Mouse (Mus musculus) forebrain, embryonic 16.5 days (tissue): ENCODE data around the gene Nim1k. TPM values are rescaled to one million over a fixed set of nuclear protein-coding genes. Genes with fewer than 3 reads are reported as not detected.
"Not testable (repeated sequence)": the region's sequence is repeated elsewhere in the genome, so short reads cannot be mapped to it uniquely, and the experiment has no call there.

Source experiments
- ATAC-seq: fragments of 200-750 bp; cut with Nextera tagmentation; 2 replicates; pipeline ENCODE4 v1.8.0; 2017; ENCODE audit warnings: mild to moderate bottlenecking, moderate library complexity
- H3K27ac ChIP-seq: fragments of 300-500 bp; sonication (generic); 2 replicates; pipeline ENCODE4 v1.5.1; 2014; ENCODE audit warnings: low read length, control low read depth
- H3K27me3 ChIP-seq: fragments of 300-500 bp; sonication (generic); replicated peaks from 2 replicates; pipeline ENCODE4 v1.6.1; 2014; ENCODE audit warnings: low read length; ENCODE audit not compliant: control insufficient read depth, insufficient read depth
- H3K36me3 ChIP-seq: fragments of 300-500 bp; sonication (generic); 2 replicates; pipeline ENCODE4 v1.6.1; 2014; ENCODE audit not compliant: control insufficient read depth, insufficient read depth
- H3K4me1 ChIP-seq: fragments of 300-500 bp; sonication (generic); replicated peaks from 2 replicates; pipeline ENCODE4 v1.6.1; 2014; ENCODE audit warnings: low read length; ENCODE audit not compliant: control insufficient read depth, insufficient read depth
- H3K4me2 ChIP-seq: fragments of 300-500 bp; sonication (generic); 2 replicates; pipeline ENCODE4 v1.6.1; 2014; ENCODE audit warnings: mild to moderate bottlenecking, low read length, control low read depth
- H3K4me3 ChIP-seq: fragments of 300-500 bp; sonication (generic); replicated peaks from 2 replicates; pipeline ENCODE4 v1.5.1; 2014; ENCODE audit warnings: mild to moderate bottlenecking, low read length, control low read depth
- H3K9ac ChIP-seq: fragments of 300-500 bp; sonication (generic); replicated peaks from 2 replicates; pipeline ENCODE4 v1.6.1; 2014; ENCODE audit warnings: low read depth, low read length, control low read depth
- H3K9me3 ChIP-seq: fragments of 300-500 bp; sonication (generic); 2 replicates; pipeline ENCODE4 v1.6.1; 2016; ENCODE audit warnings: low read length; ENCODE audit not compliant: control insufficient read depth
- WGBS: fragments of 180-500 bp; shearing (Covaris S2); extraction: QIAGEN DNeasy Blood & Tissue Kit; methylation state at CpG from one replicate; pipeline ENCODE4 v1.1.7; 2014; 5-methylcytosine and 5-hydroxymethylcytosine counted together
- polyA plus RNA-seq: library from polyadenylated mRNA; unstranded; fragments of >200 nt; fragmentation: Nextera tagmentation; extraction: Ambion mirVana; gene quantifications from 2 replicates; pipeline ENCODE4 v1.2.1, GENCODE M21; 2015

Nim1k gene
- polyA plus RNA-seq, 1 experiment from 2014 or later: 8.0 TPM

DNA sequence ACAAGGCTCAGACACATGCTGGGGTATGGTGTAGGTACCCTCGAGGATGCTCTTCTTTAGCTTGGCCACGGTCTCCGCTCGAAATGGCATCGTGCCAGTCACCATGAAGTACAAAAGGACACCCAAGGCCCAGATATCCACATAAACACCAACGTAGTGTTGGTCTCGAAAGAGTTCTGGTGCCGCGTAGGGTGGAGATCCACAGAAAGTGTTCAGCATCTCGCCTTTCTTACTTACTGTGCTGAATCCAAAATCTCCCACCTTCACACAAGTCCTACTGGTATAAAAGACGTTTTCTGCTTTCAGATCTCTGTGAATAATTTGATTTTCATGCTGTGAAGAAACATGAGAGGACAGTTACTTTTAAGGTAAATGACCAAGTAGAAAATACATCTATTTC, 43.2 kb downstream of the Nim1k start:
- H3K4me3 ChIP-seq: no peak overlapping the region

GRCm38 (mm10) chr13:119710268-119710610, 45.4 kb downstream of the Nim1k start:
- Histone ChIP-seq H3K4me2 (no peak overlapping the region), H3K27ac (no peak overlapping the region), H3K4me1 (no peaks in the 10 kb centered on the region), H3K9ac (no peak overlapping the region), H3K9me3 (no peaks in the 10 kb centered on the region), H3K4me3 (no peak overlapping the region), H3K36me3 (peaks cover 34% of the 10 kb centered on the region), H3K27me3 (no peaks in the 10 kb centered on the region)
- ATAC-seq: no peak
- 85% methylated on average over 10 of the region's 10 CpGs for WGBS

More for the DNA sequence above, 43.2 kb downstream of the Nim1k start:
- Histone ChIP-seq H3K36me3 (peaks cover 19% of the 10 kb centered on the region), H3K27me3 (no peaks in the 10 kb centered on the region), H3K4me1 (no peaks in the 10 kb centered on the region), H3K4me2 (no peak overlapping the region), H3K9ac (no peak overlapping the region), H3K27ac (no peak overlapping the region), H3K9me3 (no peaks in the 10 kb centered on the region)
- ATAC-seq: no peak
- WGBS: 93% methylated on average over 11 of the region's 11 CpGs

DNA sequence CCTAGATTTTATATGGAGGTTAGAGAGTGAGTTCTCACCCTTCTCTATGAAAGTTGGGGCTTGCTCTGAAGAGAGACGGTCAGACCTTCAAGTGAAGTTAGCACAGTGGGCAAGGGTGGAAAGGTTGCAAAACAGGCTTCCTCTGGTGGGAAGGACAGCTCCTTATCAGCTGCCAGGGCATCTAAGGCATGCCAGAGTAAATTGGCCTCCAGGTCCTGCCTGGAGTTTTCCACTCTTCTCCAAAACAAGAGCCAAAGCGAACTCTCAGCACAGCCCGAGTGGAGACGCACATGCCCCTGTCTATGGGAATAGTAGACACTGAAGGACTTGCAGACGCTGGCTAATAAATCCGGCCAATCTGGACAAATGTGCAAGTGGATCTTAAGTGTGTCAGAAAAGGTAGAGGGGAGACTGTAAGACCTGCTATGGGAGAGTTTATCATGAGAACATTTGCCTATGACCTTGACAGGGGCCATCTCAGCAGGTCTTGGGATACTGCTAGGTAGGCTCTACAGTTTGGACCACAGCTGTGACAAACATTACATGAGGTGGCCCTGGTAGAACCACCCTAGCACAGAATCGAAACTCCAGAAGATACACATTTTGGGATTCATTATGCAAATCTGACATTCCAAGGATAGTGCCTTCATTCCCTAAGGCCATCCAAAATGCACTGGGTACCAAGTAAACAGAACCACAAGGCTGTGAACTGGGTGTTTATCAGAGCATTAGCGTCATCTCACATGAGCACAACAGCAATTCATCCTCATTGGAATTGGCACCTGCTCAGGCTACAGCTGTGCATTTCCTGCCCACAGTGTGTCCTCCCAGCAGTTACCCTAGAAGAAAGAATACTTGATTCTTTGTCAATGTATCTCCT, 46.1 kb downstream of the Nim1k start:
- H3K4me3 ChIP-seq: no peak overlapping the region
- WGBS: 89% methylated on average over 8 of the region's 8 CpGs
- no peak for ATAC-seq
- no peak overlapping the region for H3K27ac ChIP-seq
- H3K4me2 ChIP-seq: no peak overlapping the region
- no peaks in the 10 kb centered on the region for H3K9me3 ChIP-seq
- no peaks in the 10 kb centered on the region for H3K4me1 ChIP-seq
- H3K9ac ChIP-seq: no peak overlapping the region
- H3K27me3 ChIP-seq: no peaks in the 10 kb centered on the region
- peaks cover 40% of the 10 kb centered on the region for H3K36me3 ChIP-seq

GRCm38 (mm10) chr13:119708941-119709340, 46.7 kb downstream of the Nim1k start:
- Histone ChIP-seq H3K9me3 (no peaks in the 10 kb centered on the region), H3K4me3 (no peak overlapping the region), H3K27ac (no peak overlapping the region), H3K9ac (no peak overlapping the region), H3K4me2 (no peak overlapping the region), H3K27me3 (no peaks in the 10 kb centered on the region), H3K36me3 (peaks cover 46% of the 10 kb centered on the region), H3K4me1 (no peaks in the 10 kb centered on the region)
- ATAC-seq: no peak
- WGBS: 91% methylated on average over 5 of the region's 5 CpGs

DNA sequence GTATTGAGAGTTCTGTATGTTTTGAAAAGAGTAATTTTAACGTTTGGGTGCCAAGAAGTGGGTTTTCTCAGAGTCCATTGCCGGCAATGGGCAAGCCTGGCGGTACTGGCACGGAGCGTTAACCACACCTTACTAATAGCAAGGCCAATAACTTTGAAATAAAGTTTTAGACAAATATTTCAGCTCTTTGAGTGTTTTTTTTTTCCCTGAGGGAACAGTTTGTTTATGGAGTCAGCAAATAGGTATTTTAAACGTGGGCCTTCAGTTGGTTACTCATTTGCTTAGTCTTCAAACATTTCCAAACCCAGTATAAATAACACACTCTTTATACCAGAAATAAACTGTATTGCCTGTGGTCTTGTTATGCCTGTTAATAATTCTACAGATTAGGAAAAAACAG, 47.8 kb downstream of the Nim1k start:
- H3K36me3 ChIP-seq: peaks cover 55% of the 10 kb centered on the region
- no peaks in the 10 kb centered on the region for H3K4me1 ChIP-seq
- no peaks in the 10 kb centered on the region for H3K9me3 ChIP-seq
- H3K4me2 ChIP-seq: no peak overlapping the region
- no peak overlapping the region for H3K27ac ChIP-seq
- no peak overlapping the region for H3K4me3 ChIP-seq
- no peak for ATAC-seq
- H3K9ac ChIP-seq: no peak overlapping the region
- no peaks in the 10 kb centered on the region for H3K27me3 ChIP-seq
- 88% methylated on average over 6 of the region's 6 CpGs for WGBS

DNA sequence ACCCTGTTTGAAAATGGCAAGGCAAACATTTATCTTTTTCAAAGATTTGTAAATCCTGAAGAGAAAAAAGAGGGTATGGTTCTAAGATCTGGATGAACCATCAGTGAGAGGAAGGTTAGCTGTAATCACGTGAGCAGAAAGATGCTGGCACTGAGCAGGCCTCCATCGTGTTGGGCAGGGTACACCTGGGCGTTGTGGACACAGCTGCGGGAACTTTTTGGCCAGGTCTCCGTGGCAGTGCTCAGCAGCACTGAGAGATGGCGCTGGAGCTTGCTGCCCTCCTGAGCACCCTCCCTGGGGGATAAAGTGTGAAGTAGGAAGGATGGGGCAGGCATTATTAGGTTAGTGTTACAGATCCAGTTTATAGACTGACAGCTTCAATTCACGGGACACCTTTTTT, 48.7 kb downstream of the Nim1k start:
- no peaks in the 10 kb centered on the region for H3K4me1 ChIP-seq
- WGBS: 74% methylated on average over 7 of the region's 7 CpGs
- H3K9ac ChIP-seq: no peak overlapping the region
- H3K9me3 ChIP-seq: no peaks in the 10 kb centered on the region
- H3K36me3 ChIP-seq: peaks cover 61% of the 10 kb centered on the region
- no peak for ATAC-seq
- H3K4me3 ChIP-seq: no peak overlapping the region
- H3K4me2 ChIP-seq: no peak overlapping the region
- H3K27me3 ChIP-seq: no peaks in the 10 kb centered on the region
- H3K27ac ChIP-seq: no peak overlapping the region

DNA sequence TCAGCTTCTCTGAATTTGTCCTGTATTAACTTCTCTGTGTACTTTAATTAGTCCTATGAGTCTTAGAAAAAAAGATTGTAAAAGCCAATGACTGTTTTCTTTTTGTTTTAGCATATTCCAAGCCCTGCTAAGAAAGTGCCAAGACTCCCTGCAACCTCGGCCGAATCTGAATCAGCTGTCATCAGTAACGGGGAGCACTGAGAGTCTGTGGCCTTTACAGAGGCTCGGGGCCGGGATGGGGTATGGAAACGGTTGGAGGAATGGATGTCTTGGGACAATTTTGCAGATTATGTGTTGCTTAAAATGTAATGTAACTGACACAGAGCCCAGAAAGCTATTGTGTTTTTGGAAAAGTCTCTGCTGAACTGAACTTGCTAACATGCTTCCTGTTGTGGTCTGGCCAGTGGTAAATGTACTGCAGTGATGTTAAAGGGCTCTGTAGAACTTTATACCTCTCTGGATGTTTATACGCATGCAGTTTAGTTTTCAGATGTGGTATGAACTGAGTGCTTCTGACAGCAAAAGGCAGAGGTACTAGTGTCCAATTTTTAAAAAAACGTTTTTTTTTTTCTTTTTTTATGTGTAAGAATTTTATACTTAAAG, 49.3 kb downstream of the Nim1k start:
- H3K4me1 ChIP-seq, H3K9ac ChIP-seq, H3K9me3 ChIP-seq, H3K27me3 ChIP-seq, ATAC-seq, H3K4me3 ChIP-seq, H3K27ac ChIP-seq, H3K4me2 ChIP-seq: not testable (repeated sequence)
- H3K36me3 ChIP-seq: peaks cover 65% of the 10 kb centered on the region
- 81% methylated on average over 7 of the region's 8 CpGs for WGBS

- ATAC-seq: no peak
- WGBS: 88% methylated on average over 7 of the region's 7 CpGs
- H3K27ac ChIP-seq: no peak overlapping the region
These were observed 51.4 kb downstream of the Nim1k start for GRCm38 (mm10) chr13:119704280-119704679.

GRCm38 (mm10) chr13:119698436-119698835, 57.2 kb downstream of the Nim1k start:
- H3K36me3 ChIP-seq: peaks cover 34% of the 10 kb centered on the region
- no peak overlapping the region for H3K9ac ChIP-seq

More at GRCm38 (mm10) chr13:119704280-119704679, 51.4 kb downstream of the Nim1k start:
- Histone ChIP-seq H3K36me3 (peaks cover 68% of the 10 kb centered on the region), H3K27me3 (no peaks in the 10 kb centered on the region), H3K4me2 (no peak overlapping the region), H3K4me1 (no peaks in the 10 kb centered on the region), H3K9ac (no peak overlapping the region), H3K9me3 (no peaks in the 10 kb centered on the region), H3K4me3 (no peak overlapping the region)

More at GRCm38 (mm10) chr13:119698436-119698835, 57.2 kb downstream of the Nim1k start:
- H3K4me3 ChIP-seq: no peak overlapping the region
- 96% methylated on average over 4 of the region's 4 CpGs for WGBS
- ATAC-seq: no peak
- no peak overlapping the region for H3K4me2 ChIP-seq
- H3K27me3 ChIP-seq: no peaks in the 10 kb centered on the region
- H3K27ac ChIP-seq: no peak overlapping the region
- no peaks in the 10 kb centered on the region for H3K9me3 ChIP-seq
- H3K4me1 ChIP-seq: peaks cover 23% of the 10 kb centered on the region
